Mouse (Mus musculus) right cerebral cortex, adult 18-20 months (tissue): ENCODE results near the gene Olfr355.

ENCODE experiments used
- DNase-seq: peaks from one replicate; pipeline ENCODE4 v3.0.0; 2022; ENCODE audit warnings: mixed read lengths

The Olfr355 gene

GRCm38 (mm10) chr2:36928797-36929196 lies at the start of gene Olfr355:
TSS of gene Olfr355 (minus strand) at chr2:36928897.
- no peak for DNase-seq

DNA sequence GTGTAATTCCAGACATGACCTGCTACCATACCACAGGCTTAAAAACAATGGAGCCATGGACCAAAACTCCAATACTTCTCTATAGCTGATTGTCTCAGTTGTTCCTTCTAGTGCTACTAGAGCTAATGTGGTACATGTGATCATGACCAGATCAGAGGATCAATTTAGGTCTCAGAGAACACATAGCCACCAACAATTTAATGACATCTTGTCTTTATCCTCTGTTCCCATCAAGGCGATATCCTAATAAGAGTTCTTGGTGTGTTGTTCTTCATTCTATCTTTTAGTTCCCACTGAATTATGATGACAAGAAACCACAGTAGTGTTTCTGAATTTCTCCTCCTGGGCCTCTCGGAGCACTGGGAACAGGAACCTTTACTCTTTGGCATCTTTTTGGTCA lies 8.1 kb upstream of the Olfr355 start, which contains the start of gene Olfr356:
Gene Olfr356, plus strand, starts transcription at position 301 of the 400 bp plus-strand sequence.
- no peak for DNase-seq

GRCm38 (mm10) chr2:36905380-36905779 lies 23.3 kb downstream of the Olfr355 start, which contains the start of gene Olfr354:
TSS of gene Olfr354 (plus strand) at chr2:36905680.
- no peak for DNase-seq

DNA sequence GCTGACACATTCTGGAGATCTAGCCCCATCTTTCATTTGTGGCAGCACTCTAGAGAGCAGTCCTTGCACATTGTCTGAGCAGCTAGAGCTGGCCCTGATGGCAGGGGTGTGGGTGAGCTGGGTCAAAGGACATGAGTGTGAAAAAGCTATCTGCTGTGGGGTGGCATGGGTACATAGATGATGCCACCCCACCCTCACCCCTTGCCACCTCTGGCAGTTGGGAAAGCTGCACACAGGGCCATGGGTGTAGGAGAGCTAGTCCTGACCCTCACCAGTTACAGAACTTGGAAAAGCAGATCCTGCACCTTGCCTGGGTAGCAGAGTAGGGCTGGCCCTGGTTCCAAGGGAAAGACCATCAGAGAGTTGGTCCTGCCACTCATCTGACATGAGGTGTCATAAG lies 31.6 kb downstream of the Olfr355 start:
- DNase-seq = no peak

DNA sequence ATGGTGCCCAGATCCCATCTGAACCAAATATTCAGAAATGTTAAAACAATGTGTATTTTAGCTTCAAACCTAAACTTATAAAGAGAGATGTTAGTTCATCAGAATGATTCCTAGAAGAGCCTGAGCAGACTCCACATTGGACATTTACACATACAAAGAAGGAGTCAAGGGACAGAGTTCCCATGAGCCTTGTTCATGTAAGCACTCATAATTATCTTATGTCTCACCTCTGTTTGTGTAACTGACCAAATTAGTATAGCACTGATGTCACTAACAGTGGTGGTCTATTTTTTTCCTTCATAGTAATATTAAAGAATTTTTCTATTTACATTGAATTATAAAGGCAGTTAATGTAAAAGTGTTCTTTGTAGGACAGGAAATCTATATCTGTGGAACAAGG lies 35.9 kb downstream of the Olfr355 start, which contains the start of gene Olfr353:
Gene Olfr353, minus strand, starts transcription at position 101 of the 400 bp plus-strand sequence.
- DNase-seq = no peak
